Mouse (Mus musculus) intestine, embryonic 16.5 days (tissue): ENCODE data around the gene Chd2. TPM values are rescaled to one million over a fixed set of nuclear protein-coding genes. Genes with fewer than 3 reads are reported as not detected.
A peak's percentile ranks its signal among the peaks of the same experiment; 100 is the strongest.
"Not testable (repeated sequence)": the region's sequence is repeated elsewhere in the genome, so short reads cannot be mapped to it uniquely, and the experiment has no call there.

Experiments
- ATAC-seq: fragments of 200-750 bp; cut with Nextera tagmentation; 2 replicates; pipeline ENCODE4 v1.8.0; 2017; ENCODE audit warnings: moderate TSS enrichment, moderate library complexity
- H3K27ac ChIP-seq: fragments of 300-500 bp; sonication (generic); 2 replicates; pipeline ENCODE4 v1.5.1; 2014; ENCODE audit warnings: mild to moderate bottlenecking, low read length
- H3K27me3 ChIP-seq: fragments of 300-500 bp; sonication (generic); replicated peaks from 2 replicates; pipeline ENCODE4 v1.6.1; 2014; ENCODE audit warnings: low read length, control low read depth, mixed read lengths; ENCODE audit not compliant: control insufficient read depth, insufficient read depth
- H3K36me3 ChIP-seq: fragments of 300-500 bp; sonication (generic); 2 replicates; pipeline ENCODE4 v1.6.1; 2014; ENCODE audit warnings: low read length, control low read depth; ENCODE audit not compliant: control insufficient read depth, insufficient read depth
- H3K4me1 ChIP-seq: fragments of 300-500 bp; sonication (generic); 2 replicates; pipeline ENCODE4 v1.6.1; 2014; ENCODE audit warnings: low read length, control low read depth, mixed read lengths; ENCODE audit not compliant: control insufficient read depth, insufficient read depth
- H3K4me2 ChIP-seq: fragments of 300-500 bp; sonication (generic); 2 replicates; pipeline ENCODE4 v1.6.1; 2014; ENCODE audit warnings: low read depth, low read length, control low read depth
- H3K4me3 ChIP-seq: fragments of 300-500 bp; sonication (generic); 2 replicates; pipeline ENCODE4 v1.5.1; 2014; ENCODE audit warnings: mild to moderate bottlenecking, low read length
- H3K9ac ChIP-seq: fragments of 300-500 bp; sonication (generic); 2 replicates; pipeline ENCODE4 v1.6.1; 2014; ENCODE audit warnings: low read depth, low read length
- H3K9me3 ChIP-seq: fragments of 300-500 bp; sonication (generic); 2 replicates; pipeline ENCODE4 v1.6.1; 2016; ENCODE audit warnings: low read length, control low read depth; ENCODE audit not compliant: control insufficient read depth
- WGBS: fragments of 180-500 bp; shearing (Covaris S2); extraction: QIAGEN DNeasy Blood & Tissue Kit; methylation state at CpG from one replicate; pipeline ENCODE4 v1.1.7; 2014; 5-methylcytosine and 5-hydroxymethylcytosine counted together
- polyA plus RNA-seq: library from polyadenylated mRNA; unstranded; fragments of >200 nt; fragmentation: Nextera tagmentation; extraction: Ambion mirVana; gene quantifications from 2 replicates; pipeline ENCODE4 v1.2.1, GENCODE M21; 2015

The Chd2 gene
- polyA plus RNA-seq, 1 experiment from 2014 or later: 40.1 TPM

DNA sequence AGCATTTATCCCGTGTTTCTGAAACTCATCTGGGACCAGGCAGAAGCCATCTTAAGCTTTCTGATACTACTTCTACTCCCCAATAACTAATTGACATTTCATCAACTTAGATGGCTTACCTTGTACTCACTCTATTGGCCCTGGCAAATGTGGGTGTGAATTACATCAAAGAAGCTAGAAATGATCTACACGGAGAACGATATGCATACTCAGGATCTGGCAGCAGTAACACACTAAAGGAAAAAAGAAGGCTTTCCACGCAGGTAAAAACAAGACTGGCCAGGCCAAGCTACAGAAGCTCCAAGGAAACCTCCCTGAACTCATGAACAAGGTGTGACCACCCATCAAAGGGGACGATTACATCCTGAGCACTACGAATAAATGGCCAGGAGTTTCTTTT is 12.4 kb downstream of the Chd2 start:
- no peaks in the 10 kb centered on the region for H3K36me3 ChIP-seq
- H3K4me1 ChIP-seq: peaks cover 35% of the 10 kb centered on the region
- no peak overlapping the region for H3K9ac ChIP-seq
- no peak for ATAC-seq
- H3K9me3 ChIP-seq: no peaks in the 10 kb centered on the region
- H3K27me3 ChIP-seq: no peaks in the 10 kb centered on the region
- no peak overlapping the region for H3K4me3 ChIP-seq
- no peak overlapping the region for H3K27ac ChIP-seq
- WGBS: 86% methylated on average over 6 of the region's 6 CpGs
- H3K4me2 ChIP-seq: no peak overlapping the region

DNA sequence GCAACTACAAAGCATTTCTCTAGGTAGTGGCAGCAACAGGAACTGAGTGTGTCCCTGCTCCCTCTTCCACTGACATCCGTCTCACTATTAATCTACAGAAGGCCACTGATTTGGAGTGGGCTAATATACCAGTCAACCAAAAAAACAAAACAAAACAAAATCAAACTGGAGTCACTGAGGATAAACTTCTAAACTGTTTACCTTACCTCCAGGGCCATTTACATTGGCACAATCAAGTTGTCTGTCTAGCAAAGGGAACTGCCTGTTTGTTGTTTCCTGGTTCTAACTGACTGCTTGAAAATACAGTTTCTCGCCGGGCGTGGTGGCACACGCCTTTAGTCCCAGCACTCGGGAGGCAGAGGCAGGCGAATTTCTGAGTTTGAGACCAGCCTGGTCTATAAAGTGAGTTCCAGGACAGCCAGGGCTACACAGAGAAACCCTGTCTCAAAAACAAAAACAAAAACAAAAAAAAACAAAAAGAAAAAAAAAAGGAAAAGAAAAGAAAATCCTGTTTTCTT is 13.2 kb downstream of the Chd2 start:
- H3K9me3 ChIP-seq, H3K4me2 ChIP-seq, H3K27me3 ChIP-seq, H3K4me3 ChIP-seq, H3K27ac ChIP-seq, ATAC-seq, H3K36me3 ChIP-seq, H3K9ac ChIP-seq: not testable (repeated sequence)
- peaks cover 30% of the 10 kb centered on the region for H3K4me1 ChIP-seq
- WGBS: 81% methylated on average over 7 of the region's 7 CpGs

DNA sequence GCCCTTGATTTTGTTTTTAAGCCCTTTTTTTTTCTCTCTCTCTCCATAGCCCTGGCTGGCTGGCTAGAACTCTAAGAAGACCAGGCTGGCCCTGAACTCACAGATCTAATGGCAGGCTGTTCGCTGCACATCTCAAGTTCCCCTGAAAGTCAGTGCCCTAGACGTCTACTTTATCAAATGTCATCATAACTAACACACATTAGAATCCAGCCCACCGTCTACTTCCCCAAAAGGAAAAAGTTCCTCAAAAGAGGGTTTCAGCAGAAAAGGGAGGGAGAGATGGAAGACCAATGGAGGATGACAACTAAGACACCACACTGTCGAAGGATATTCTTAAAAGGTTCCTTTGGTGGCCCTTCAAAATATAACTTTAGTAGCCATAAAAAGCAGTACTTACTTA is 14.4 kb downstream of the Chd2 start:
- H3K4me1 ChIP-seq: peaks cover 23% of the 10 kb centered on the region
- no peaks in the 10 kb centered on the region for H3K27me3 ChIP-seq
- WGBS: 81% methylated on average over 4 of the region's 4 CpGs
- H3K27ac ChIP-seq: no peak overlapping the region
- H3K9me3 ChIP-seq: no peaks in the 10 kb centered on the region
- ATAC-seq: no peak
- H3K9ac ChIP-seq: no peak overlapping the region
- no peak overlapping the region for H3K4me2 ChIP-seq
- no peaks in the 10 kb centered on the region for H3K36me3 ChIP-seq
- no peak overlapping the region for H3K4me3 ChIP-seq

DNA sequence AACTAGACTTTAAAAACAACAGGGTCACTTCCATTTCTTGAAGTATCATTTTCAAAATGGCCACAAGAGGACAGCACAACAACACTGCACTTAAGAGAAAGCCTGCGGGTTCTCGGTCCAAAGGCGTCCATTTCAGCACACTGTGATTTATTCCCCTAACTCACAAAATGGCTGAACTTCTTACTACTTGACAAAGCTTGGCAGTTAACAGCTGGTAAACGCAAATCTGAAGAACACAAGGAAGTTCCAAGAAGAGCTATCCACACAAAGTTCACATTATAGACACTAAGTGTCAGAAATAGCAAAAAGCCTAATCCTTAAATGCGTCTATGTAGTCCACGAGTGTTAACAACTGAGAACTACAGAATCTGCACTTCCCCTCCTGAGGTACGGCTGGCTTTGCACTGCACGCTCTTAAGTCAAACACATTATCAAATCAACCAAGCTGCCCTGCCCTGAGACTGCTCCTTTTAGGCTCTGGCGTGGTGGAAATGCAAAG is 17.1 kb downstream of the Chd2 start:
- peaks cover 16% of the 10 kb centered on the region for H3K4me1 ChIP-seq
- peak; percentile 76 for ATAC-seq
- 20% methylated on average over 9 of the region's 9 CpGs for WGBS
- H3K27me3 ChIP-seq: no peaks in the 10 kb centered on the region
- H3K27ac ChIP-seq: peak overlapping the region; percentile 81
- H3K9ac ChIP-seq: no peak overlapping the region
- no peaks in the 10 kb centered on the region for H3K9me3 ChIP-seq
- no peak overlapping the region for H3K4me2 ChIP-seq
- H3K36me3 ChIP-seq: peaks cover 4% of the 10 kb centered on the region
- H3K4me3 ChIP-seq: no peak overlapping the region

DNA sequence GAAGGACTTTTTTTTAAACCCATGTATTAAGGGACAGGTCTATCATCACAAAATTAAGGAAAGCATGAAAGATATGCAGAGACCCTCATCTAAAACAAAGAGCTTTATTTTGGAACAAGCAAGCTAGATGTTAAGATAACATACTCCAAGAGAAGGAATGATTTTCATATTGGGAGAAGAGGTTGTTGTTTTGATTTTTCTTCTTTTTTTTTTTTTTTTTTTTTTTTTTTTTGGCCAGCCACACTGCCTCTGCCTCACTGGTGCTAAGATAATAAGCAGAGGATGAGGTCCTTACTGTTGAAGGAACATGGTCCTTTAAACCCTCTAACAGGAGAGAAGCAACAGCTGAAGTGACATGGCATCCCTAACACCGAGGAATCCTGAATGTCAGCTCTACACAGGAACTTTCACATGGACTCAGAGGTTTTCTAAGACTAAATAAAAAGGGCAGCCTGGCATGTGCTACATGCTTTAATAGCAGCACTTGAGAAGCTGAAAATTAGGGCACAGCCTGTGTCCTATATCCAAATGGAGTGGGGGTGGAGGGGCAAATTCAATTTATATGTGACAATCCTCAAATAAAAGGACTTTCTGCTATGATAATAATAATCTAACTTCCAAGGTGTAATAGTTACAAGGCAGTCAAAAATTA is 17.9 kb downstream of the Chd2 start:
- no peak overlapping the region for H3K9ac ChIP-seq
- no peaks in the 10 kb centered on the region for H3K27me3 ChIP-seq
- no peaks in the 10 kb centered on the region for H3K9me3 ChIP-seq
- no peak for ATAC-seq
- H3K4me1 ChIP-seq: peaks cover 11% of the 10 kb centered on the region; the same call in 1 of the 2 replicates
- no peak overlapping the region for H3K4me3 ChIP-seq
- H3K36me3 ChIP-seq: peaks cover 9% of the 10 kb centered on the region
- 61% methylated on average over 1 of the region's 1 CpGs for WGBS
- no peak overlapping the region for H3K4me2 ChIP-seq
- no peak overlapping the region for H3K27ac ChIP-seq

DNA sequence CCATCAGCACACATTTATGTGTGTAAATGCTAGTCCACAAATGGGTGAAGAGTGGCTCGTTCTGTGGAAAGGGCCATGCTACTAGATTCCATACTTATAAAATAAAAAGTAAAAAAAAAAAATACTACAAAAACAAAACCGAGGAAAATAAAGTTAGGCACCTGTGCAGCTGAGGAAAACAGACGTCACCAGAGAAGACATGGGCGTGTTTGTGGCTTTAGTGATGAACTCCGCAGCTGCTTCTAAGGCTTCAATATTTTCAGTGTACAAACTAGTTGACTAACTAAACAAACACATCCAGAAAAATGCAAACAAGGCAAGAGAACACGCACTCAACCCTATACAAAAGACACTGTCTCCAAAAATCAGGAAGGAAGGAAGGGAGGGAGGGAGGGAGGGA is 18.4 kb downstream of the Chd2 start:
- H3K36me3 ChIP-seq: peaks cover 9% of the 10 kb centered on the region
- no peaks in the 10 kb centered on the region for H3K9me3 ChIP-seq
- no peak overlapping the region for H3K4me2 ChIP-seq
- H3K9ac ChIP-seq: no peak overlapping the region
- no peak overlapping the region for H3K4me3 ChIP-seq
- no peaks in the 10 kb centered on the region for H3K27me3 ChIP-seq
- WGBS: 75% methylated on average over 6 of the region's 6 CpGs
- H3K4me1 ChIP-seq: peaks cover 11% of the 10 kb centered on the region; the same call in 1 of the 2 replicates
- no peak for ATAC-seq
- no peak overlapping the region for H3K27ac ChIP-seq

DNA sequence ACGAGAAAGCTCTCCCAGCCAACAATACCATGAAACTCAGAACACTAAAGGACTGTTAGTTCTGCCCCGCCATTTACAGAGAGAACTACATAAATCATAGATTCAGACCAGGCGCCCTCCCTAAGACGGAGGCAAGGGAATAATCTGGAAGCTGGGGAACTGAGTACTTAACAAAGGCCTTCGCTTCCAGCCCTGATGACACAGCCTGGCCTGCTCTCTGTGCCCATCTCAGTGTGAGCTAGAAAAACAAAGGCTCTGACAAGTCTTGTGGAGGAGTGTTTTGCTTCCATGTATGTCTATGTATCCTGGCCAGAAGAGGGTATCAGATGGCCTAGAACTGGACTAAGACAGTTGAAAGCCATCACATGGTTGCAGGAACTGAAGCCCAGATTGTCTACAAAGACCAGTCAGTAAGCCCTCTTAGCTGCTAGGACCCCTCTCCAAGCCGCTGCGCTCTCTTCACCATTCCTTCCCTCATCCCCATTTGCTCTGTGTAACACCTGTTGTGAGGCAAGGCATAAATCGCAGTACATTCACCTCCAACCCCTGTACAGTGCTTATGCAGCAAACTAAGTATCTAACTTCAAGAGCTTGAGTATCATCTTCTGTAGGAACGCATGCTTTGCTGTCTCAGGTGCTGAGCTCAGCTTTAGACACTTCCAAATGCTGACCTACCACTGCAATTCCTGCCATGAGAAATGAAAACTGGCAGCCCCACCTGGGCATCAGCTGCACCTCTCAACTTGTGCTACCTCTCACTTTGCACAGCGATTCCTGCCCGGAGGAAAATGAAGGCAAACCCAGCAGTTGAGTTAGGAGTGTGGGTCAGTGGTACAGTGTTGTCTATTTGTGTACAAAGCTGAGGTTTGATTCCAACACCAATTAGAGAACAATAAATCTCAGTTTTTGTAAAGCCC is 20.1 kb downstream of the Chd2 start:
- Histone ChIP-seq H3K9me3 (no peaks in the 10 kb centered on the region), H3K4me2 (no peak overlapping the region), H3K27ac (peak overlapping the region; percentile 23; the same call in 1 of the 2 replicates), H3K9ac (0 out of 2 replicates have a peak overlapping the region, but pooled peaks have one; percentile 10), H3K4me1 (peaks cover 11% of the 10 kb centered on the region; the same call in 1 of the 2 replicates), H3K27me3 (no peaks in the 10 kb centered on the region), H3K4me3 (no peak overlapping the region), H3K36me3 (peaks cover 18% of the 10 kb centered on the region)
- WGBS: 81% methylated on average over 11 of the region's 11 CpGs
- no peak for ATAC-seq

DNA sequence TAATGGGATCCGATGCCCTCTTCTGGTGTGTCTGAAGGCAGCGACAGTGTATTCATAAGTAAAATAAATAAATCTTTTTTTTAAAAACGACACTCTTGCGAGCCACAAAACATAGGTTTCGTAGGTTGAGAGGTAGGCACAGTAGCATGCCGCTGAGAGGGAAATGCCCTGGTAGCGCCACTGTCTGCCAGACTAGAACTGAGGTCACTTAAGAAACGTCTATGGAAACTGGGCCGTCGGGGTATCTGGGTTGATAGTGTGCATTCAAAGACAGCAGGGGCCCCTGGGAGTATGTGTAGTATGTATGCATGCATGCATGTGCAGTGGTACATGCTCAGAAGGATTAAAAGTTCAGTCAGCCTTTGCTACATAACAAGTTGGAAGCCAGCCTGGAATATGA is 21.4 kb downstream of the Chd2 start:
- 88% methylated on average over 10 of the region's 10 CpGs for whole genome bisulfite sequencing
- no peak for ATAC-seq
- no peak overlapping the region for H3K4me3 ChIP-seq

DNA sequence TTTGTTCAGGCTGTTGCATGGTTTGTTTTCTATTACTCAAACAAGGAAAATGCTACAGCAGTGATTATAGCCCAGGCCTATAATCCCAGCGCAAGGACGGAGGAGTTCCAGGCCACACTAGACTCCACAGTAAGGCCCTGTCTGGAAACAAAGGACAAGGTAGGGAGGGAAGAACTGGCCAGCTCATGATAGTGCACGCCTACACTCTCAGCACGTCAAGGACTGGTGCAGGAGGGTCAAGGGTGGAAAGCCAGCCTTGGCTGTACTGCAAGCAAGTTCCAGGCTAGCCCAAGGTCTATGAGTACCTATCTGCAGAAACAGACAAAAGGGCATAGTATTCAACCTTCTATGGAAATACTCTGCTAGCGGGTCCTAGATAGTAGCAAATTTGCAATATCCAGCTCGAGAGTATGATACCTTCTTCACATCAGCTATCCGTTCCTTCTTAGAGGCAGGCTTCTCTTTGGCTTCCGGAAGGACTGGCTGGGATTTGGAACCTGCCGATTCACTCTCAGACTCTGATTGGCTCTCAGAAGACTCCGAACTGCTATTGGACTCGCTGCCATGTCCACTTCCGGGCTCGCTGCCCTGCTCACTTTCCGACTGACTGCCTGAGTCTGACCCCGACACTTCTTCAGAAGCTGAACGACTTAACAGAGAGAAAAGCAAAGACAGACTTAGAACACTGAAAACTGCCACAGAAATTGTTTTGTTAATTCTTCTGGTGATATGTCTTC is 22.4 kb downstream of the Chd2 start:
- Histone ChIP-seq H3K4me1 (peaks cover 6% of the 10 kb centered on the region; the same call in 1 of the 2 replicates), H3K27me3 (no peaks in the 10 kb centered on the region), H3K27ac (no peak overlapping the region; the same call in 1 of the 2 replicates), H3K9ac (no peak overlapping the region), H3K9me3 (no peaks in the 10 kb centered on the region), H3K36me3 (peaks cover 21% of the 10 kb centered on the region), H3K4me2 (no peak overlapping the region), H3K4me3 (no peak overlapping the region)
- no peak for ATAC-seq
- WGBS: 92% methylated on average over 16 of the region's 16 CpGs

More for the DNA sequence above, 21.4 kb downstream of the Chd2 start:
- Histone ChIP-seq H3K27ac (no peak overlapping the region), H3K36me3 (peaks cover 18% of the 10 kb centered on the region), H3K27me3 (no peaks in the 10 kb centered on the region), H3K4me2 (no peak overlapping the region), H3K9ac (no peak overlapping the region), H3K4me1 (peaks cover 11% of the 10 kb centered on the region; the same call in 1 of the 2 replicates), H3K9me3 (no peaks in the 10 kb centered on the region)
